12 mouse cellular contexts compared by ENCODE assay signal in genomic region chr13:97876031-97876430, GRCm38 (mm10).
"Had no signal": no experiment of that assay in that cellular context is flagged by ENCODE, and none has a peak within 500 bp of the region (broad histone marks: within the 10 kb centered on the region; RNA-seq: fewer than 3 reads in every experiment).

No protein-coding gene starts in this region.

- H3K36me3 ChIP-seq: limb, embryonic 13.5 days; midbrain, embryonic 13.5 days; neural tube, embryonic 15.5 days had no signal

- DNase-seq: lung, adult 18-20 months; lung, postnatal 36 days; right cerebral cortex, adult 18-20 months; right cerebral cortex, postnatal 25 days; thymus, adult 18-20 months; thymus, postnatal 25 days had no signal

- H3K4me1 ChIP-seq: midbrain, embryonic 13.5 days had no signal

- H3K4me3 ChIP-seq: layer of hippocampus, adult 2 months; limb, embryonic 13.5 days; midbrain, embryonic 13.5 days; neural tube, embryonic 15.5 days had no signal

- ATAC-seq: inflammation-experienced regulatory T-cells, adult 6 months; midbrain, embryonic 13.5 days had no signal

- H3K9me3 ChIP-seq: limb, embryonic 13.5 days; midbrain, embryonic 13.5 days; neural tube, embryonic 15.5 days had no signal

- H3K27ac ChIP-seq: layer of hippocampus, adult 2 months; limb, embryonic 13.5 days; liver, embryonic 14.5 days; midbrain, embryonic 13.5 days; neural tube, embryonic 15.5 days had no signal

- H3K4me2 ChIP-seq: limb, embryonic 13.5 days; midbrain, embryonic 13.5 days; neural tube, embryonic 15.5 days had no signal

- H3K27me3 ChIP-seq: limb, embryonic 13.5 days; midbrain, embryonic 13.5 days; neural tube, embryonic 15.5 days had no signal

- H3K9ac ChIP-seq: limb, embryonic 13.5 days; liver, embryonic 14.5 days; midbrain, embryonic 13.5 days; neural tube, embryonic 15.5 days had no signal
